Mouse (Mus musculus): ENCODE measurements around the gene H2-Q6. TPM values are rescaled to one million over a fixed set of nuclear protein-coding genes. Genes with fewer than 3 reads are reported as not detected.
"Not testable (repeated sequence)": the region's sequence is repeated elsewhere in the genome, so short reads cannot be mapped to it uniquely, and the experiment has no call there.

The H2-Q6 gene
- total RNA-seq (2021), result 1 to 10 TPM; 1.2 to 3.7 TPM
- polyA plus RNA-seq (2012; rRNA removed), result 21.4 and 40.3 TPM in 2 replicates
- long read RNA-seq, partial matches to known transcripts, result 0 of 2 reads
- long read RNA-seq, other reads (novel, unspliced or antisense), result 2 of 2 reads

DNA sequence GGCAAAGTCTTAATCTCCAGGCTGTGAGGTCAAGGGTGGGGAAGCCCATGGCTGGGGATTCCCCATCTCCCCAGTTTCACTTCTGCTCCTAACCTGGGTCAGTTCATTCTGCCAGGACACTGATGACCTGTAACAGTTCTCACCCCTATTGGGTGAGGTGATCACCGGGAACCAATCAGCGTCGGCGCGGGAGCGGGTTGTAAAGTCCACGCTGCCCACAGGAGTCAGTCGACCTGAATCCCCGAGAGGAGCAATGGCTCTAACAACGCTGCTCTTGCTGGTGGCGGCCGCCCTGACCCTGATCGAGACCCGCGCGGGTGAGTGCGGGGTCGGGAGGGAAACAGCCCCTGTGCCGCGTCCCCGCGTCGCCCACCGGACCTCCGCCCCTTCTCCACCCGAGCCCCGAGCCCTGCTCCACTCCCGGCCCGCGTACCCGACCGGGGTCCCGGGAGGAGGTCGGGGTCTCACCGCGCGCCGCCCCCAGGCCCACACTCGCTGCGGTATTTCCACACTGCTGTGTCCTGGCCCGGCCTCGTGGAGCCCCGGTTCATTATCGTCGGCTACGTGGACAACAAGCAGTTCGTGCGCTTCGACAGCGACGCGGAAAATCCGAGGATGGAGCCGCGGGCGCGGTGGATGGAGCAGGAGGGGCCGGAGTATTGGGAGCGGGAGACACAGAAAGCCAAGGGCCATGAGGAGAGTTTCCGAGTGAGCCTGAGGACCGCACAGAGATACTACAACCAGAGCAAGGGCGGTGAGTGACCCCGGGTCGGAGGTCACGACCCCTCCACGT, at the start of gene H2-Q6:
Gene H2-Q6, plus strand, starts transcription at position 227 of the 793 bp plus-strand sequence.
- H3K27ac ChIP-seq; H3K27me3 ChIP-seq (ENCODE audit: control insufficient read depth, insufficient read depth, low read length); H3K36me3 ChIP-seq (ENCODE audit: control insufficient read depth, insufficient read depth, low read length); intact Hi-C loops (cut with DNase I); H3K4me1 ChIP-seq (ENCODE audit: control insufficient read depth, insufficient read depth, low read length); H3K79me2 ChIP-seq (replicated peaks; ENCODE audit: control insufficient read depth, insufficient read depth, low read length): not testable (repeated sequence)
- WGBS, result 2% methylated on average over 58 of the region's 66 CpGs
- TF ChIP-seq POLR2A (IDR thresholded peaks at IDR 0.05; ENCODE audit: insufficient read depth, low read depth, low read length), result peak; percentile 47; the same call in 1 of the 2 replicates
- H3K4me3 ChIP-seq, result peak within 1 kb of the TSS; percentile 38
- H3K9ac ChIP-seq (ENCODE audit: low read depth, low read length), result peak within 1 kb of the TSS; percentile 59
- peak; percentile 56 to 77 for DNase-seq

DNA sequence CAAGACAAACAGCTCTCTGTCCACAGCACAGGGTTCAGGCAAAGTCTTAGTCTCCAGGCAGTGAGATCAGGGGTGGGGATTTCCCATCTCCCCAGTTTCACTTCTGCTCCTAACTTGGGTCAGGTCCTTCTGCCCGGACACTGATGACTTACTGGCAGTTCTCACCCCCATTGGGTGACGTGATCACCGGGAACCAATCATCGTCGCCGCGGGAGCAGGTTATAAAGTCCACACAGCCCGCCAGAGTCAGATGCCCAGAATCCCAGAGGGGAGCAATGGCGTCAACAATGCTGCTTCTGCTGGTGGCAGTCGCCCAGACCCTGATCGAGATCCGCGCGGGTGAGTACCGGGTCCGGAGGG, 45.3 kb upstream of the H2-Q6 start, which contains the start of gene H2-Q4:
Gene H2-Q4, plus strand, starts transcription at position 249 of the 360 bp plus-strand sequence.
- DNase-seq, result peak; percentile 94 to 95
- no peaks in the 10 kb centered on the region for H3K79me2 ChIP-seq (replicated peaks; ENCODE audit: control insufficient read depth, insufficient read depth, low read length)
- peak within 1 kb of the TSS; percentile 87 for H3K4me3 ChIP-seq
- TF ChIP-seq EP300 (IDR thresholded peaks at IDR 0.05; ENCODE audit: insufficient read depth, low read depth, low read length) (no peak), POLR2A (IDR thresholded peaks at IDR 0.05; ENCODE audit: insufficient read depth, low read depth, low read length) (peak; percentile 97)
- intact Hi-C loops (cut with DNase I), result no loop called here
- under 1% methylated on average over 16 of the region's 16 CpGs for WGBS
- peak within 1 kb of the TSS; percentile 85 for H3K9ac ChIP-seq (ENCODE audit: low read depth, low read length)
- peak within 1 kb of the TSS; percentile 83 for H3K27ac ChIP-seq
- H3K27me3 ChIP-seq (ENCODE audit: control insufficient read depth, insufficient read depth, low read length), result no peaks in the 10 kb centered on the region
- no peaks in the 10 kb centered on the region; the same call in 1 of the 2 replicates for H3K36me3 ChIP-seq (ENCODE audit: control insufficient read depth, insufficient read depth, low read length)
- H3K4me1 ChIP-seq (ENCODE audit: control insufficient read depth, insufficient read depth, low read length), result no peaks in the 10 kb centered on the region

GRCm38 (mm10) chr17:35379729-35380451, 44.8 kb upstream of the H2-Q6 start:
- TF ChIP-seq POLR2A (IDR thresholded peaks at IDR 0.05; ENCODE audit: insufficient read depth, low read depth, low read length), result peak; percentile 32; the same call in 1 of the 2 replicates
- TF ChIP-seq EP300 (IDR thresholded peaks at IDR 0.05; ENCODE audit: insufficient read depth, low read depth, low read length), result no peak
- TF ChIP-seq CTCF (IDR thresholded peaks at IDR 0.05), result no peak
- Histone ChIP-seq H3K27ac (peak overlapping the region; percentile 83), H3K4me3 (peak overlapping the region; percentile 87), H3K79me2 (replicated peaks; ENCODE audit: control insufficient read depth, insufficient read depth, low read length) (no peaks in the 10 kb centered on the region), H3K9ac (ENCODE audit: low read depth, low read length) (peak overlapping the region; percentile 85), H3K4me1 (ENCODE audit: control insufficient read depth, insufficient read depth, low read length) (no peaks in the 10 kb centered on the region), H3K27me3 (ENCODE audit: control insufficient read depth, insufficient read depth, low read length) (no peaks in the 10 kb centered on the region), H3K36me3 (ENCODE audit: control insufficient read depth, insufficient read depth, low read length) (no peaks in the 10 kb centered on the region; the same call in 1 of the 2 replicates)
- WGBS, result 2% methylated on average over 70 of the region's 70 CpGs
- intact Hi-C loops (cut with DNase I), result no loop called here
- DNase-seq, result peak; percentile 67 to 70

DNA sequence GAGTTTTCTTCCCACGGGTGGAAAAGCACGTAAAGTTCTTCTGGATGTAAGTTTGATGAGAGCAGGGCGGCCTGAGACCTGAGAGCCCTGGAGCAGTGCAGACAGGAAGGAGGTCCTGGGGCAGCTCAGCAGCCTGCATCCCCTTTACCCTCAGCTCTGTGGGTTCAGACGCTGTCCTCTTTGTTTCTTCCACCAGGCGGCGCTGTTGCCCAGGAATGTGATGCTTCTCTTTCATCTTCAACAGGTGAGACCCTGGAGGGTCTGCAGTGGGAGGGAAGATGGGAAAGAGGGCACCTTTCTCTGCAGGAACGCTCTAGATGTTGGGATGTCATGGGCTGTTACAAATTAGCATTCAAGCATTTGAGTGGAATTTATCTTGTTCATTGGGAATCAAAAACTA, 34.9 kb upstream of the H2-Q6 start:
- H3K4me3 ChIP-seq; H3K9ac ChIP-seq (ENCODE audit: low read depth, low read length); H3K4me1 ChIP-seq (ENCODE audit: control insufficient read depth, insufficient read depth, low read length); H3K27me3 ChIP-seq (ENCODE audit: control insufficient read depth, insufficient read depth, low read length); intact Hi-C loops (cut with DNase I); H3K36me3 ChIP-seq (ENCODE audit: control insufficient read depth, insufficient read depth, low read length); H3K27ac ChIP-seq; H3K79me2 ChIP-seq (replicated peaks; ENCODE audit: control insufficient read depth, insufficient read depth, low read length): not testable (repeated sequence)
- DNase-seq, result peak; percentile 24 to 39
- peak; percentile 60 for TF ChIP-seq CTCF (IDR thresholded peaks at IDR 0.05)
- WGBS, result 6% methylated on average over 7 of the region's 7 CpGs

- H3K4me1 ChIP-seq (ENCODE audit: control insufficient read depth, insufficient read depth, low read length); H3K79me2 ChIP-seq (replicated peaks; ENCODE audit: control insufficient read depth, insufficient read depth, low read length); H3K4me3 ChIP-seq; H3K9ac ChIP-seq (ENCODE audit: low read depth, low read length); intact Hi-C loops (cut with DNase I); DNase-seq; H3K36me3 ChIP-seq (ENCODE audit: control insufficient read depth, insufficient read depth, low read length); H3K27me3 ChIP-seq (ENCODE audit: control insufficient read depth, insufficient read depth, low read length); H3K27ac ChIP-seq: not testable (repeated sequence)
- WGBS, result 81% methylated on average over 2 of the region's 2 CpGs
These were observed 32.0 kb upstream of the H2-Q6 start for GRCm38 (mm10) chr17:35392671-35393070.

DNA sequence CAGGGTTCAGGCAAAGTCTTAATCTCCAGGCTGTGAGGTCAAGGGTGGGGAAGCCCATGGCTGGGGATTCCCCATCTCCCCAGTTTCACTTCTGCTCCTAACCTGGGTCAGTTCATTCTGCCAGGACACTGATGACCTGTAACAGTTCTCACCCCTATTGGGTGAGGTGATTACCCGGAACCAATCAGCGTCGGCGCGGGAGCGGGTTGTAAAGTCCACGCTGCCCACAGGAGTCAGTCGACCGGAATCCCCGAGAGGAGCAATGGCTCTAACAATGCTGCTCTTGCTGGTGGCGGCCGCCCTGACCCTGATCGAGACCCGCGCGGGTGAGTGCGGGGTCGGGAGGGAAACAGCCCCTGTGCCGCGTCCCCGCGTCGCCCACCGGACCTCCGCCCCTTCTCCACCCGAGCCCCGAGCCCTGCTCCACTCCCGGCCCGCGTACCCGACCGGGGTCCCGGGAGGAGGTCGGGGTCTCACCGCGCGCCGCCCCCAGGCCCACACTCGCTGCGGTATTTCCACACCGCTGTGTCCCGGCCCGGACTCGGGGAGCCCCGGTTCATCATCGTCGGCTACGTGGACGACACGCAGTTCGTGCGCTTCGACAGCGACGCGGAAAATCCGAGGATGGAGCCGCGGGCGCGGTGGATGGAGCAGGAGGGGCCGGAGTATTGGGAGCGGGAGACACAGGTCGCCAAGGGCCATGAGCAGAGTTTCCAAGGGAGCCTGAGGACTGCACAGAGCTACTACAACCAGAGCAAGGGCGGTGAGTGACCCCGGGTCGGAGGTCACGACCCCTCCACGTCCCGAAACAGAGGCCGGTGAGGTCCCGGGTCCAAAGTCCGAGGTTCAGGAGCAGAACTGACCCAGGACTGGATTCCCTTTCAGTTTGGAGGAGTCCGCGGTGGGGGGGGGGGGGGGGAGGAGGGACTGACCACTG, 30.5 kb upstream of the H2-Q6 start:
- 3% methylated on average over 65 of the region's 75 CpGs for WGBS
- peak overlapping the region; percentile 62 for H3K9ac ChIP-seq (ENCODE audit: low read depth, low read length)
- H3K4me1 ChIP-seq (ENCODE audit: control insufficient read depth, insufficient read depth, low read length); H3K27me3 ChIP-seq (ENCODE audit: control insufficient read depth, insufficient read depth, low read length); intact Hi-C loops (cut with DNase I); H3K27ac ChIP-seq; H3K36me3 ChIP-seq (ENCODE audit: control insufficient read depth, insufficient read depth, low read length); H3K79me2 ChIP-seq (replicated peaks; ENCODE audit: control insufficient read depth, insufficient read depth, low read length): not testable (repeated sequence)
- DNase-seq, result peak in 1 of 2 experiments; percentile 35
- H3K4me3 ChIP-seq, result peak overlapping the region; percentile 24; the same call in 1 of the 2 replicates

DNA sequence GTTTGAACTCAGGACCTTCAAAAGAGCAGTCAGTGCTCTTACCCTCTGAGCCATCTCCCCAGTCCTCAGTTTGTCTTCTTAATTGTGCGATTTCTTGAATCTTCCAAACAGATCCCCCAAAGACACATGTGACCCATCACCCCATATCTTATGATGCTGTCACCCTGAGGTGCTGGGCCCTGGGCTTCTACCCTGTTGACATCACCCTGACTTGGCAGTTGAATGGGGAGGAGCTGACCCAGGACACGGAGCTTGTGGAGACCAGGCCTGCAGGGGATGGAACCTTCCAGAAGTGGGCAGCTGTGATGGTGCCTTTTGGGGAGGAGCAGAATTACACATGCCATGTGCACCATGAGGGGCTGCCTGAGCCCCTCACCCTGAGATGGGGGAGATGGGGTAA, 27.7 kb upstream of the H2-Q6 start:
- WGBS, result 91% methylated on average over 2 of the region's 2 CpGs
- H3K4me3 ChIP-seq; H3K4me1 ChIP-seq (ENCODE audit: control insufficient read depth, insufficient read depth, low read length); intact Hi-C loops (cut with DNase I); H3K79me2 ChIP-seq (replicated peaks; ENCODE audit: control insufficient read depth, insufficient read depth, low read length); H3K36me3 ChIP-seq (ENCODE audit: control insufficient read depth, insufficient read depth, low read length); H3K27ac ChIP-seq; H3K9ac ChIP-seq (ENCODE audit: low read depth, low read length); DNase-seq; H3K27me3 ChIP-seq (ENCODE audit: control insufficient read depth, insufficient read depth, low read length): not testable (repeated sequence)

- no CpG with 5 or more reads among the region's 1 CpGs for WGBS
- H3K4me1 ChIP-seq (ENCODE audit: control insufficient read depth, insufficient read depth, low read length); H3K27ac ChIP-seq; H3K36me3 ChIP-seq (ENCODE audit: control insufficient read depth, insufficient read depth, low read length); H3K4me3 ChIP-seq; DNase-seq; H3K79me2 ChIP-seq (replicated peaks; ENCODE audit: control insufficient read depth, insufficient read depth, low read length); H3K27me3 ChIP-seq (ENCODE audit: control insufficient read depth, insufficient read depth, low read length); intact Hi-C loops (cut with DNase I); H3K9ac ChIP-seq (ENCODE audit: low read depth, low read length): not testable (repeated sequence)
These were observed 11.6 kb upstream of the H2-Q6 start for GRCm38 (mm10) chr17:35413057-35413456.
